Mouse (Mus musculus) CH12.LX (cell line): ENCODE measurements around the gene Fnbp1. TPM values are rescaled to one million over a fixed set of nuclear protein-coding genes. Genes with fewer than 3 reads are reported as not detected.

Experiments used
- DNase-seq: peaks from one replicate; pipeline ENCODE4 v3.0.0-alpha.2; 2013; ENCODE audit errors: extremely low read depth
- H3K27ac ChIP-seq: 2 replicates; pipeline ENCODE4 v1.5.1; 2012; ENCODE audit warnings: low read depth, mild to moderate bottlenecking, control low read depth, moderate library complexity; ENCODE audit not compliant: insufficient read depth
- H3K27me3 ChIP-seq: replicated peaks from 2 replicates; pipeline ENCODE3; 2012; ENCODE audit warnings: inconsistent platforms
- H3K36me3 ChIP-seq, 2 experiments: replicated peaks in 1 of 2; 2 replicates each; pipeline versions ENCODE3 to v1.6.1; 2012; ENCODE audit warnings: inconsistent platforms in 1 of 2, low read length in 1 of 2, mild to moderate bottlenecking in 1 of 2, mixed read lengths in 1 of 2, moderate library complexity in 1 of 2; ENCODE audit not compliant: control insufficient read depth in 1 of 2, insufficient read depth in 1 of 2
- H3K4me1 ChIP-seq, 2 experiments: 2 replicates each; pipeline ENCODE4 v1.6.1; 2012; ENCODE audit warnings: inconsistent platforms in 1 of 2, moderate library complexity in 1 of 2; ENCODE audit not compliant: insufficient read depth in 2 of 2, control insufficient read depth in 1 of 2
- H3K4me2 ChIP-seq: 2 replicates; pipeline ENCODE4 v1.6.1; 2012; ENCODE audit warnings: low read depth, mild to moderate bottlenecking, control low read depth; ENCODE audit not compliant: poor library complexity, insufficient read depth, severe bottlenecking
- H3K4me3 ChIP-seq, 3 experiments: fragments of 150-350 bp in 1 of 3; sonication (generic) in 1 of 3; replicated peaks in 1 of 3; 2 replicates each; pipeline versions ENCODE3 to v1.5.1; 2011 to 2012; ENCODE audit warnings: low read depth in 2 of 3, low read length in 2 of 3, mild to moderate bottlenecking in 2 of 3, moderate library complexity in 2 of 3, control low read depth in 1 of 3, improper control_type of control experiment in 1 of 3, inconsistent platforms in 1 of 3, mixed read lengths in 1 of 3; ENCODE audit not compliant: poor library complexity in 1 of 3
- H3K79me2 ChIP-seq: replicated peaks from 2 replicates; pipeline ENCODE4 v1.6.1; 2012; ENCODE audit warnings: mild to moderate bottlenecking, moderate library complexity; ENCODE audit not compliant: control insufficient read depth, poor library complexity, insufficient read depth, severe bottlenecking; ENCODE audit errors: extremely low read depth
- H3K9ac ChIP-seq: 2 replicates; pipeline ENCODE4 v1.6.1; 2012; ENCODE audit warnings: low read depth, mild to moderate bottlenecking, control low read depth, moderate library complexity; ENCODE audit not compliant: insufficient read depth
- H3K9me3 ChIP-seq: replicated peaks from 2 replicates; pipeline ENCODE3; 2012; ENCODE audit warnings: low read length, inconsistent platforms, mixed read lengths
- BHLHE40 ChIP-seq: IDR thresholded peaks from 2 replicates; pipeline ENCODE4 v1.6.1; 2011; ENCODE audit warnings: mild to moderate bottlenecking, low read depth, low read length, improper control_type of control experiment
- EP300 ChIP-seq: IDR thresholded peaks from 2 replicates; pipeline ENCODE4 v1.6.1; 2011; ENCODE audit warnings: low read length, improper control_type of control experiment
- ETS1 ChIP-seq: conservative IDR thresholded peaks from 2 replicates; pipeline ENCODE4 v1.6.1; 2012; ENCODE audit warnings: low read depth, mild to moderate bottlenecking, inconsistent platforms, low read length, improper control_type of control experiment, moderate library complexity
- HCFC1 ChIP-seq: IDR thresholded peaks from 2 replicates; pipeline ENCODE4 v1.6.1; 2012; ENCODE audit warnings: low read depth, mild to moderate bottlenecking, inconsistent platforms, low read length, improper control_type of control experiment
- IRF4 ChIP-seq: IDR thresholded peaks from 2 replicates; pipeline ENCODE4 v1.6.1; 2014; ENCODE audit warnings: low read depth, mild to moderate bottlenecking, inconsistent platforms, low read length, improper control_type of control experiment
- JUND ChIP-seq: conservative IDR thresholded peaks from 2 replicates; pipeline ENCODE4 v1.6.1; 2011; ENCODE audit warnings: low read depth, low read length, improper control_type of control experiment
- KAT2A ChIP-seq: IDR thresholded peaks from 2 replicates; pipeline ENCODE4 v1.6.1; 2012; ENCODE audit warnings: low read length, improper control_type of control experiment, inconsistent platforms; ENCODE audit not compliant: insufficient replicate concordance
- MAX ChIP-seq: IDR thresholded peaks from 2 replicates; pipeline ENCODE4 v1.6.1; 2011; ENCODE audit warnings: low read length, improper control_type of control experiment
- MYC ChIP-seq: IDR thresholded peaks from 2 replicates; pipeline ENCODE4 v1.6.1; 2011; ENCODE audit warnings: low read depth, mild to moderate bottlenecking, improper control_type of control experiment, low read length
- NRF1 ChIP-seq: IDR thresholded peaks from 2 replicates; pipeline ENCODE4 v1.6.1; 2014; ENCODE audit warnings: low read depth, mild to moderate bottlenecking, inconsistent platforms, low read length, improper control_type of control experiment, moderate library complexity
- PAX5 ChIP-seq: IDR thresholded peaks from 2 replicates; pipeline ENCODE4 v1.6.1; 2012; ENCODE audit warnings: low read length, inconsistent platforms, mixed read lengths
- POLR2A ChIP-seq: IDR thresholded peaks from 2 replicates; pipeline ENCODE4 v1.6.1; 2011; ENCODE audit warnings: low read depth, mild to moderate bottlenecking, improper control_type of control experiment, low read length
- RCOR1 ChIP-seq: conservative IDR thresholded peaks from 2 replicates; pipeline ENCODE4 v1.6.1; 2012; ENCODE audit warnings: low read depth, mild to moderate bottlenecking, inconsistent platforms, low read length, improper control_type of control experiment
- SIN3A ChIP-seq: IDR thresholded peaks from 2 replicates; pipeline ENCODE4 v1.6.1; 2012; ENCODE audit warnings: low read length, improper control_type of control experiment, inconsistent platforms
- USF2 ChIP-seq: conservative IDR thresholded peaks from 2 replicates; pipeline ENCODE4 v1.6.1; 2011; ENCODE audit warnings: low read depth, low read length, improper control_type of control experiment
- ZMIZ1 ChIP-seq: IDR thresholded peaks from 2 replicates; pipeline ENCODE4 v1.6.1; 2012; ENCODE audit warnings: low read depth, mild to moderate bottlenecking, inconsistent platforms, low read length, improper control_type of control experiment
- ZNF384 ChIP-seq: IDR thresholded peaks from 2 replicates; pipeline ENCODE4 v1.6.1; 2012; ENCODE audit warnings: low read depth, low read length, improper control_type of control experiment, inconsistent platforms
- dilution Hi-C: fragments of 300-500 bp; cut with MboI; formaldehyde crosslinking; loops from 2 replicates; pipeline ENCODE4 v1.14.3; 2020; ENCODE audit warnings: low sequenced_read_pairs; ENCODE audit not compliant: extremely low pct_unique_long_range_greater_than_20kb, extremely low pct_ligation_motif_present
- in situ Hi-C: fragments of 300-500 bp; cut with MboI; formaldehyde crosslinking; loops from 3 replicates; pipeline ENCODE4 v1.14.3; 2019; ENCODE audit warnings: low sequenced_read_pairs, low pct_ligation_motif_present, low pct_unique_long_range_greater_than_20kb, mixed read lengths
- polyA plus RNA-seq: library from polyadenylated mRNA; unstranded; fragments of >175 nt; gene quantifications from 2 replicates; pipeline ENCODE4 v1.2.1, GENCODE M21; 2012; ENCODE audit warnings: low read depth; ENCODE audit not compliant: insufficient read length
- total RNA-seq, 2 experiments: library from RNA; depleted of rRNA; stranded (reverse); fragments of 300-350 nt in 1 of 2; fragments of >200 nt in 1 of 2; gene quantifications; 2 replicates each; pipeline ENCODE4 v1.2.3; 2012 to 2014

Gene Fnbp1
- total and polyA plus RNA-seq, 3 experiments, result 29.6 to 133 (median 50.5) TPM

DNA sequence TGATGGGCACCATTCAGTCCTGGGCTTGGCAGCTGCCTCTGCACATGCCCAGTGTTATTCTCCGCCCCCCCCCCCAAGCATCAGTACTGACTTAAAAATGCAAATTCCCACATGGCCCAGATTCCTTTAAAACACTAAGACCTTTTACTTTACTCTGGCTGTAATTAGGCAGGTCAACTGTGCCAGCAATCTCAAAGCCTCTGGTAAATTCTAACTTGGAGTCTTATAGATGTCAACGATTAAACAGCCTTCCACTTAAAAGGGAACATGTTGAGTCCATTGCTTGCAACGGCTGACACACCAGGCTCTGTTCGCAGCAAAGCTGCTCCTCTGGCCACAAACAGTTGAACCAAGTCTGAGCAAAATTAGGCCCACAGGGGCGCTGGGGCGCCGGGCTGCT, 109.8 kb downstream of the Fnbp1 start:
- peaks cover 86 to 91% of the 10 kb centered on the region in 2 experiments for H3K36me3 ChIP-seq

GRCm38 (mm10) chr2:31026642-31027041, 115.2 kb downstream of the Fnbp1 start:
- H3K9ac ChIP-seq, result no peak overlapping the region
- dilution Hi-C loops (no loop called here), in situ Hi-C loops (loop anchor here (10.0 kb wide), 1 partner anchor 118 kb away; the partner anchor contains the start of gene Fnbp1)
- no peak overlapping the region for H3K4me2 ChIP-seq
- TF ChIP-seq PAX5, result no peak
- peak; percentile 81 for TF ChIP-seq ETS1
- TF ChIP-seq HCFC1, result no peak
- TF ChIP-seq SIN3A, result no peak
- TF ChIP-seq BHLHE40, result peak; percentile 89
- TF ChIP-seq IRF4, result 0 out of 2 replicates have a peak, but pooled peaks have one; percentile 9
- TF ChIP-seq JUND, result no peak
- no peak for TF ChIP-seq MAX
- peak; percentile 86 for TF ChIP-seq ZNF384
- H3K4me3 ChIP-seq, result no peak overlapping the region
- H3K27ac ChIP-seq, result no peak overlapping the region; the same call in 1 of the 2 replicates
- H3K4me1 ChIP-seq, result peaks cover 13 to 74% of the 10 kb centered on the region in 2 experiments; a peak in 3 of 4 replicates
- no peaks in the 10 kb centered on the region for H3K9me3 ChIP-seq
- H3K36me3 ChIP-seq, result peaks cover 47 to 80% of the 10 kb centered on the region in 2 experiments
- no peaks in the 10 kb centered on the region for H3K79me2 ChIP-seq
- DNase-seq, result peak; percentile 59
- H3K27me3 ChIP-seq, result no peaks in the 10 kb centered on the region

More for the DNA sequence above, 109.8 kb downstream of the Fnbp1 start:
- peaks cover 12 to 88% of the 10 kb centered on the region in 2 experiments for H3K4me1 ChIP-seq
- no peaks in the 10 kb centered on the region for H3K79me2 ChIP-seq
- in situ Hi-C loops, result no loop called here
- DNase-seq, result no peak
- no peak overlapping the region for H3K4me3 ChIP-seq
- H3K9ac ChIP-seq, result no peak overlapping the region
- H3K4me2 ChIP-seq, result no peak overlapping the region
- TF ChIP-seq RCOR1, result no peak
- no peak for TF ChIP-seq ZMIZ1
- peak; percentile 43; the same call in 1 of the 2 replicates for TF ChIP-seq NRF1
- dilution Hi-C loops, result no loop called here
- H3K27me3 ChIP-seq, result no peaks in the 10 kb centered on the region
- H3K9me3 ChIP-seq, result no peaks in the 10 kb centered on the region
- H3K27ac ChIP-seq, result no peak overlapping the region

DNA sequence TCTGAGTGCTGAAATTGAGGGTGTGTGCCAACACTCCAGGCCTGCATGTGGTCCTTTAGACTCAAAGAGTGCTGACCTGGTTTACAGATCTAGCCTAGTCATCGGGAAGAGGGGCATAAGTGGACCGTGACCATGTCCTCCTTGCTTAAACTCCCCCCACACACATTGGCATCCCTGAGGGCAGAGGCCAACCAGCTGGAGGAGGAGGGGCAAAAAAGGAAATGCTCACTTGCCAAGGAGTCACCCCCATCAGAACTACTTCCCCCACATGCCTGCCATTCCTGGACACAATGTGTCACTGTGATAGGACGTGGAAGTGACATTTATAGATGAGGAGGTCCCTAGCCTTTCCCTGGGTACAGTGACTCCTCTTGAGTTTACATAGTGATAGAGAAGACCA, 116.3 kb downstream of the Fnbp1 start:
- no peak overlapping the region for H3K4me3 ChIP-seq
- DNase-seq, result no peak
- no peak overlapping the region for H3K4me2 ChIP-seq
- peaks cover 13 to 63% of the 10 kb centered on the region in 2 experiments; a peak in 3 of 4 replicates for H3K4me1 ChIP-seq
- TF ChIP-seq USF2 (no peak), MYC (no peak), POLR2A (no peak), KAT2A (no peak), EP300 (no peak)
- peak overlapping the region; percentile 46 for H3K27ac ChIP-seq
- H3K36me3 ChIP-seq, result peaks cover 47 to 80% of the 10 kb centered on the region in 2 experiments
- H3K79me2 ChIP-seq, result no peaks in the 10 kb centered on the region
- no peak overlapping the region for H3K9ac ChIP-seq
- in situ Hi-C loops, result loop anchor here (10.0 kb wide), 1 partner anchor 119 kb away; the partner anchor contains the start of gene Fnbp1
- no peaks in the 10 kb centered on the region for H3K27me3 ChIP-seq
- dilution Hi-C loops, result no loop called here
- no peaks in the 10 kb centered on the region for H3K9me3 ChIP-seq
